ENCODE assay signal across 8 mouse cellular contexts in the genomic region with DNA sequence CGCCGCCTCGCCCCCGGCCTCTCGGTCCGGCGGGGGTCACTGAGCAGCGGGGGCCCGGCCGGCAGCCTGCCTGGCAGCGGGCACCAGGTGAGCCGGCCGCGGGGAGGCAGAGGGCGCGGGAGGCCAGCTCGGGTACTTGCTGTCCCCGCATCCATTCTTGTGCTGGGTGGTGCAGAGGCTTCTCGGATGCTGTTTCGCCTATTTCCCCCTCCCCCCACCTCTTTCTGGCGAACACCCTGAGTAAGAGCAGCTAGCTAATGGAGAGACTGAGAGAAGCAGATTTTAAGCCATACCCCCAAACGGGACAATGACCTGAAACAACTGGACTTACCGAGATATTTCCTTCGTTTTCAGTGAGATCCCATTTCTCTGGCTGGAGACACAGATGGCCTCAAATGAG. TPM values are rescaled to one million over a fixed set of nuclear protein-coding genes. Genes with fewer than 3 reads are reported as not detected.
DNase-seq lines count a peak whose midpoint lies in the region; ATAC-seq and TF ChIP-seq lines count a peak whose summit lies in the region.

No protein-coding gene starts in this region.

- H3K4me2 ChIP-seq in hindbrain, embryonic 12.5 days (replicated peaks): peak overlapping the region; percentile 71
- peak overlapping the region; percentile 80 for H3K4me2 ChIP-seq in limb, embryonic 14.5 days (replicated peaks; ENCODE audit: low read depth, low read length, severe bottlenecking)

- peak overlapping the region; percentile 91 for H3K9ac ChIP-seq in hindbrain, embryonic 12.5 days
- peak overlapping the region; percentile 90 for H3K9ac ChIP-seq in limb, embryonic 14.5 days (ENCODE audit: low read depth, low read length, severe bottlenecking)

- H3K27ac ChIP-seq in gastrocnemius, adult 2 months: peak overlapping the region; percentile 89
- peak overlapping the region; percentile 99 for H3K27ac ChIP-seq in hindbrain, embryonic 12.5 days
- peak overlapping the region; percentile 96 for H3K27ac ChIP-seq in limb, embryonic 14.5 days (replicated peaks; ENCODE audit: low read depth, low read length)

- TF ChIP-seq CTCF in gastrocnemius, adult 2 months (IDR thresholded peaks at IDR 0.05): no peak

- no peak for DNase-seq in gastrocnemius, adult 2 months
- DNase-seq in gastrocnemius, postnatal 10 days: no peak
- DNase-seq in CD4-positive, CD25-positive, alpha-beta regulatory T cell, adult 2 months (ENCODE audit: low read depth, low spot score): peak; percentile 60
- DNase-seq in embryo, embryonic 11 days: peak; percentile 78
- DNase-seq in limb, embryonic 14.5 days (ENCODE audit: low spot score): no peak
- DNase-seq in right cerebral cortex, adult 2 months (ENCODE audit: low spot score in 2 of 2): peak; percentile 47 to 69
- no peak for DNase-seq in urinary bladder, postnatal 36 days (ENCODE audit: low spot score in 2 of 2)

- 0% methylated on average over 24 of the region's 24 CpGs for WGBS in hindbrain, embryonic 12.5 days
- under 1% methylated on average over 23 of the region's 24 CpGs for WGBS in limb, embryonic 14.5 days

- intact Hi-C loops in gastrocnemius, adult 2 months (cut with DNase I): loop anchor here (5.0 kb wide), 1 partner anchor 51 kb away; no protein-coding TSS in a partner anchor

- peaks cover 21% of the 10 kb centered on the region for H3K36me3 ChIP-seq in hindbrain, embryonic 12.5 days
- peaks cover 22% of the 10 kb centered on the region for H3K36me3 ChIP-seq in limb, embryonic 14.5 days (ENCODE audit: control insufficient read depth, insufficient read depth, low read length)

- no peaks in the 10 kb centered on the region for H3K9me3 ChIP-seq in hindbrain, embryonic 12.5 days (replicated peaks)
- H3K9me3 ChIP-seq in limb, embryonic 14.5 days (ENCODE audit: control insufficient read depth, low read length): no peaks in the 10 kb centered on the region

- peak; percentile 88 for ATAC-seq in hindbrain, embryonic 12.5 days (ENCODE audit: low FRiP score)
- peak; percentile 54 for ATAC-seq in limb, embryonic 14.5 days (ENCODE audit: low FRiP score, low read depth)

- no peaks in the 10 kb centered on the region for H3K27me3 ChIP-seq in hindbrain, embryonic 12.5 days
- H3K27me3 ChIP-seq in limb, embryonic 14.5 days (ENCODE audit: control insufficient read depth, insufficient read depth, low read length): no peaks in the 10 kb centered on the region

- peaks cover 12% of the 10 kb centered on the region for H3K4me1 ChIP-seq in hindbrain, embryonic 12.5 days
- peaks cover 7% of the 10 kb centered on the region; the same call in 1 of the 2 replicates for H3K4me1 ChIP-seq in limb, embryonic 14.5 days (ENCODE audit: control insufficient read depth, insufficient read depth, low read length)

- peak overlapping the region; percentile 99 for H3K4me3 ChIP-seq in gastrocnemius, adult 2 months
- H3K4me3 ChIP-seq in hindbrain, embryonic 12.5 days: peak overlapping the region; percentile 85
- H3K4me3 ChIP-seq in limb, embryonic 14.5 days (replicated peaks; ENCODE audit: low read length): peak overlapping the region; percentile 90

- TF ChIP-seq POLR2A in limb, embryonic 14.5 days (IDR thresholded peaks at IDR 0.05; ENCODE audit: borderline replicate concordance, extremely low read depth, insufficient read depth, insufficient read length): no peak

RNA-seq across cellular contexts. Expression of a gene that starts 0.8 kb away (rescaled TPM):
- 1 to 10 TPM; 3.5 to 4.2 TPM for total RNA-seq in gastrocnemius, adult 2 months (2021)
- 10 to 100 TPM in 1 of 2 experiments, 1 to 10 TPM in 1; 8.1 to 10.4 TPM for total RNA-seq in gastrocnemius, postnatal 10 days (2021)
- 48.9 and 49.9 TPM in 2 replicates for polyA plus RNA-seq in hindbrain, embryonic 12.5 days (2016; fragmentation: Nextera tagmentation; extraction: Ambion mirVana)
- polyA plus RNA-seq in limb, embryonic 14.5 days (2012; rRNA removed): 22.5 and 24.5 TPM in 2 replicates
- 41.1 and 48.1 TPM in 2 replicates for polyA plus RNA-seq in limb, embryonic 14.5 days (2014; fragmentation: Nextera tagmentation; extraction: Ambion mirVana)

RNA-seq across cellular contexts. Expression of a gene that starts 54.8 kb away (rescaled TPM):
- total RNA-seq in gastrocnemius, adult 2 months (2021): 1 to 10 TPM; 7.4 to 8.1 TPM
- 1 to 10 TPM; 8.0 to 9.8 TPM for total RNA-seq in gastrocnemius, postnatal 10 days (2021)
- 23.8 and 27.6 TPM in 2 replicates for polyA plus RNA-seq in hindbrain, embryonic 12.5 days (2016; fragmentation: Nextera tagmentation; extraction: Ambion mirVana)
- polyA plus RNA-seq in limb, embryonic 14.5 days (2012; rRNA removed): 11.0 and 11.4 TPM in 2 replicates
- polyA plus RNA-seq in limb, embryonic 14.5 days (2014; fragmentation: Nextera tagmentation; extraction: Ambion mirVana): 12.2 and 15.2 TPM in 2 replicates

Comparison
In these comparisons a context has a peak if more than half of its experiments do, and no peak if none do; other contexts are left out.
1. DNase-seq: peak in CD4-positive, CD25-positive, alpha-beta regulatory T cell, adult 2 months (single experiment), embryo, embryonic 11 days (single experiment) and right cerebral cortex, adult 2 months (2 of 2); none in gastrocnemius, adult 2 months (single experiment), gastrocnemius, postnatal 10 days (single experiment), limb, embryonic 14.5 days (single experiment) and urinary bladder, postnatal 36 days (0 of 2).
2. Peak in every context shown above with its lines, with median percentiles within 50 percentile points of each other: H3K27ac ChIP-seq and H3K4me3 ChIP-seq.